Mouse (Mus musculus): ENCODE data around the gene Iqcf3.

DNA sequence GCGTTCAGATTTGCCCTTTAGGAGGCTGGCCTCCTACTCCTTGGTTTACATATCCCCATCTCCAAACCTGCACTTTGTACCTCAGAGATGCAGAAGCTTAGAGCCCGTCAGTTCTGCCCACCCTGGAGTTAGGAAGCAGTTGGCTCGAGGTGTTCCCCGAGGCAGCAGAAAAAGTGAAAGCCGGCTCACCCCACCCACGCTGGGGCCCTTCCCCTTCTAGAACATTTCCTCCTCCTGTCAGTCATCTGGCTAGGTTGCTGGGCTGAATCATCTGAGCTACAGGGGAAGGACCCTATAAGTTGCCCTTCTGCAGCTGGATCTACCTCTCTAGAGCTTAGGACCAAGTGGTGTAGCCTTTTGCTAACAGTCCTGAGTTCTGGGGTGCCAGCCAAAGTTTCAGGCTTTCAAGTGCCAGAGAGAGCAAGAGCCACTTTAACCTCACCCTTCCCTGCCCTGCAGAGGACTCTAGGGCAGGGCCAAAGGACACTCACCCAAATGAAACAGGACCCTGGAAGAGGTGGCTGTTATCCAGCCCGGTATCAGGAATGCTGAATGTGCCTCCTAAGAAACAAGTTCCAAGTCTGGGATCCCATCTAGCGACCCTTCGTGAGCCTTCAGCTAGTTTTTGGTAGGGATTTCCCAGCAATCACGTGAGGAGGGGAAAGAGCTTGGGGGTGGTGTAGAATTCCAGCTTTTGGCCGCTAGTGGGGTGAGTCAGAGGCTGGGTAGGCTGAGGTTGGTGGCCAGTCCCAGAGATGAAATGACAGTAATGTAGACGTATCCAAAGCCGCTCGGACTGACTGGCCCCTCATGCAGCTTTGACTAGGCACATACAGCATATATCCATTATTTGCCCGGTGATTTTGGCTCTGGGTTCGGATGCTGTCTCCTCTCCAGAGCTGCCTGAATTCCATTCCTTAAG is 85.2 kb downstream of the Iqcf3 start:
- TF ChIP-seq POLR2A (IDR thresholded peaks at IDR 0.05; ENCODE audit: borderline replicate concordance, control insufficient read depth, low read depth, low read length) = no peak
- no peak for TF ChIP-seq CTCF (IDR thresholded peaks at IDR 0.05; ENCODE audit: control insufficient read depth, insufficient read depth, low read length)

All from bone marrow, adult 2 months (tissue).